In the genomic region with DNA sequence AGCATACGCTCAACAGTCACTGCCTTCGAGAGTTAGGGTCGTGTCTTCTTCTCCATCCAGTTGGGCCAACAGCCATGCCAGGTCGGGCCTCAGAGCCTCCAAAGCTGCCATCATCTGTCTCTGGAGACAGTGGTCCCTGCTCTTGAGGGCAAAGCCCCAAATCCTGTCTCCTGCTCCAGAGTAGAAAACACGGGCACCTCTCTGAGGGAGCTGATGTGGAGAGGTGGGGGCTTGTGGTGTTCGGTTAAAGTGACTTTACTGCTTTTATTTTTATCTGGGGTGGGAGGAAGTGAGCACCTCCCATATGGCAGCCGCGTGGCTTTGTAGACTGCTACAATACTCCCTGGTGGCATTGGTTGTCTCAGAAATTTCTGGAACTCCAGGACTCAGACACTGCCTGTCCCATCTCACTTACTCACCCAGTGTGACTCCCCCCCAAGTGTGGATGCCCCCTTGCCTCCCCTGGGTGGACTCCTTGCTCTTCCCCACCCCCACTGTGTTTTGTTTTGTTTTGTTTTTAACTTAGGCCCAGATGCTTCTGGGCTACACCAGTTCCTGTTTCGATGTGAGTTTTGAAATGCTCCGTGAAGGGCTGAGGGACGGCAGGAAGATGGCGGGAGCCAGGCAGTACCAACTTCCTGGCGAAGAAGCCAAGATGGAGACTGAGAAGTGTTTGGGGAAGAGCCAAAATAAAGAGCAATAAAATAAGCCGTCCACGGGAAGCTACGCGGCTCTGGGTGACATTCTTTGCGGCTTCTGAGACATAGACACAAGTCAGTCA, we compare ENCODE assay signal across 15 mouse cellular contexts. TPM values are rescaled to one million over a fixed set of nuclear protein-coding genes. Genes with fewer than 3 reads are reported as not detected.
A peak's percentile ranks its signal among the peaks of the same experiment; 100 is the strongest.
DNase-seq lines count a peak whose midpoint lies in the region; ATAC-seq and TF ChIP-seq lines count a peak whose summit lies in the region.
"Had no signal": no experiment of that assay in that cellular context is flagged by ENCODE, and none has a peak within 500 bp of the region (broad histone marks: within the 10 kb centered on the region; RNA-seq: fewer than 3 reads in every experiment).

No protein-coding gene starts in this region.

- ATAC-seq in heart, postnatal 0 days (ENCODE audit: insufficient read depth, low read depth): no peak
- no peak for ATAC-seq in forebrain, embryonic 12.5 days (ENCODE audit: low FRiP score)
- ATAC-seq: hindbrain, embryonic 16.5 days; liver, embryonic 12.5 days had no signal

- H3K27ac ChIP-seq in heart, postnatal 0 days (ENCODE audit: low read depth): peak overlapping the region; percentile 7; the same call in 1 of the 2 replicates
- peak overlapping the region; percentile 77 for H3K27ac ChIP-seq in macrophage
- no peak overlapping the region for H3K27ac ChIP-seq in forebrain, embryonic 12.5 days
- H3K27ac ChIP-seq: embryonic facial prominence, embryonic 15.5 days; kidney, postnatal 0 days; liver, embryonic 12.5 days; midbrain, embryonic 12.5 days had no signal

- no peaks in the 10 kb centered on the region for H3K9me3 ChIP-seq in heart, postnatal 0 days (replicated peaks; ENCODE audit: control insufficient read depth, low read length)
- no peaks in the 10 kb centered on the region for H3K9me3 ChIP-seq in forebrain, embryonic 12.5 days
- H3K9me3 ChIP-seq: embryonic facial prominence, embryonic 15.5 days; liver, embryonic 12.5 days; midbrain, embryonic 12.5 days had no signal

- TF ChIP-seq EP300 in heart, postnatal 0 days (IDR thresholded peaks at IDR 0.05; ENCODE audit: low read depth): no peak

- H3K4me3 ChIP-seq in heart, postnatal 0 days (ENCODE audit: low read depth, low read length): no peak overlapping the region
- no peak overlapping the region for H3K4me3 ChIP-seq in macrophage (ENCODE audit: inconsistent target)
- H3K4me3 ChIP-seq in forebrain, embryonic 12.5 days (replicated peaks): no peak overlapping the region
- H3K4me3 ChIP-seq: embryonic facial prominence, embryonic 15.5 days; liver, embryonic 12.5 days; midbrain, embryonic 12.5 days had no signal

- H3K79me2 ChIP-seq in macrophage (ENCODE audit: inconsistent target): no peaks in the 10 kb centered on the region

- H3K4me2 ChIP-seq in heart, postnatal 0 days (ENCODE audit: low read depth, low read length): no peak overlapping the region
- H3K4me2 ChIP-seq in forebrain, embryonic 12.5 days: no peak overlapping the region
- H3K4me2 ChIP-seq: embryonic facial prominence, embryonic 15.5 days; heart, embryonic 11.5 days; liver, embryonic 12.5 days; midbrain, embryonic 12.5 days had no signal

- DNase-seq in heart, postnatal 0 days (ENCODE audit: low spot score): no peak
- DNase-seq in heart, adult 8-10 months (ENCODE audit: low spot score): no peak
- DNase-seq in CD4-positive, CD25-positive, alpha-beta regulatory T cell, adult 2 months (ENCODE audit: low read depth, low spot score): peak; percentile 63
- DNase-seq in splenic B cell, adult 2 months (ENCODE audit: low read depth, low spot score): peak; percentile 71
- no peak for DNase-seq in neural tube, embryonic 10.5 days (ENCODE audit: extremely low spot score, low spot score)
- no peak for DNase-seq in adrenal gland, postnatal 36 days
- DNase-seq: cerebellum, postnatal 25 days had no signal

- no peaks in the 10 kb centered on the region for H3K36me3 ChIP-seq in heart, postnatal 0 days (replicated peaks; ENCODE audit: control insufficient read depth, insufficient read depth, low read length)
- no peaks in the 10 kb centered on the region for H3K36me3 ChIP-seq in macrophage (ENCODE audit: inconsistent target)
- no peaks in the 10 kb centered on the region for H3K36me3 ChIP-seq in splenic B cell, adult 2 months (ENCODE audit: control insufficient read depth, insufficient read depth, low read length, poor library complexity, severe bottlenecking)
- H3K36me3 ChIP-seq in forebrain, embryonic 12.5 days (replicated peaks): no peaks in the 10 kb centered on the region
- H3K36me3 ChIP-seq: embryonic facial prominence, embryonic 15.5 days; liver, embryonic 12.5 days; midbrain, embryonic 12.5 days had no signal

- no peaks in the 10 kb centered on the region for H3K27me3 ChIP-seq in heart, postnatal 0 days (ENCODE audit: control insufficient read depth, insufficient read depth, low read length)
- H3K27me3 ChIP-seq in splenic B cell, adult 2 months (ENCODE audit: control insufficient read depth, insufficient read depth, low read length, poor library complexity, severe bottlenecking): no peaks in the 10 kb centered on the region
- H3K27me3 ChIP-seq in forebrain, embryonic 12.5 days: peaks cover 11% of the 10 kb centered on the region; the same call in 1 of the 2 replicates
- H3K27me3 ChIP-seq: embryonic facial prominence, embryonic 15.5 days; midbrain, embryonic 12.5 days had no signal

- 68% methylated on average over 18 of the region's 18 CpGs for WGBS in heart, postnatal 0 days
- WGBS in macrophage (ENCODE audit: missing documents): 29% methylated on average over 18 of the region's 18 CpGs
- 90% methylated on average over 18 of the region's 18 CpGs for WGBS in forebrain, embryonic 12.5 days

- no peaks in the 10 kb centered on the region for H3K4me1 ChIP-seq in heart, postnatal 0 days (ENCODE audit: control insufficient read depth, insufficient read depth)
- peaks cover 6% of the 10 kb centered on the region for H3K4me1 ChIP-seq in forebrain, embryonic 12.5 days
- H3K4me1 ChIP-seq: liver, embryonic 12.5 days had no signal

- no peak overlapping the region for H3K9ac ChIP-seq in heart, postnatal 0 days (replicated peaks; ENCODE audit: low read depth, low read length)
- H3K9ac ChIP-seq in forebrain, embryonic 12.5 days: no peak overlapping the region
- H3K9ac ChIP-seq: embryonic facial prominence, embryonic 15.5 days; liver, embryonic 12.5 days; midbrain, embryonic 12.5 days had no signal

- no peak for TF ChIP-seq CTCF in heart, postnatal 0 days (IDR thresholded peaks at IDR 0.05; ENCODE audit: low read depth)

RNA-seq across cellular contexts. Expression of a gene that starts 9.0 kb away (rescaled TPM):
- total RNA-seq in heart, postnatal 0 days (2014; rRNA removed; ENCODE audit: low replicate concordance): 893 and 947 TPM in 2 replicates
- polyA plus RNA-seq in heart, postnatal 0 days (2015; fragmentation: Nextera tagmentation; extraction: Ambion mirVana): 1,828 and 1,869 TPM in 2 replicates
- 1,000 to 10,000 TPM; 1,293 to 1,379 (median 1,312) TPM for total RNA-seq in heart, adult 8-10 months (2022)
- total RNA-seq in macrophage (2018; cell fraction: chromatin; rRNA removed): 100 to 1,000 TPM in 4 of 26 experiments, 10 to 100 TPM in 22; 15.8 to 124 (median 61.4) TPM
- total RNA-seq in macrophage (2018; cell fraction: cytosol; rRNA removed): 100 to 1,000 TPM; 119 to 291 (median 183) TPM
- total RNA-seq in macrophage (2018; cell fraction: nucleus; rRNA removed): 100 to 1,000 TPM in 4 of 26 experiments, 10 to 100 TPM in 22; 28.6 to 130 (median 74.8) TPM
- 115 to 183 TPM (median 157 TPM) in 3 replicates for polyA plus RNA-seq in macrophage (2018)
- 100 to 1,000 TPM; 418 to 498 TPM for total RNA-seq in adrenal gland, postnatal 36 days (2021)
- polyA plus RNA-seq in forebrain, embryonic 12.5 days (2016; fragmentation: Nextera tagmentation; extraction: Ambion mirVana): 380 and 396 TPM in 2 replicates

RNA-seq across cellular contexts. Expression of a gene that starts 34.6 kb away (rescaled TPM):
- 45.8 and 47.7 TPM in 2 replicates for total RNA-seq in heart, postnatal 0 days (2014; rRNA removed; ENCODE audit: low replicate concordance)
- polyA plus RNA-seq in heart, postnatal 0 days (2015; fragmentation: Nextera tagmentation; extraction: Ambion mirVana): 18.8 and 19.3 TPM in 2 replicates
- total RNA-seq in heart, adult 8-10 months (2022): 10 to 100 TPM; 12.3 to 17.2 (median 15.6) TPM
- 1,000 to 10,000 TPM in 2 of 26 experiments, 100 to 1,000 TPM in 22, 10 to 100 TPM in 2; 80.1 to 1,178 (median 596) TPM for total RNA-seq in macrophage (2018; cell fraction: chromatin; rRNA removed)
- total RNA-seq in macrophage (2018; cell fraction: cytosol; rRNA removed): 100 to 1,000 TPM; 198 to 483 (median 309) TPM
- total RNA-seq in macrophage (2018; cell fraction: nucleus; rRNA removed): 100 to 1,000 TPM in 25 of 26 experiments, 10 to 100 TPM in 1; 81.9 to 812 (median 459) TPM
- polyA plus RNA-seq in macrophage (2018): 156 to 334 TPM (median 219 TPM) in 3 replicates
- 10 to 100 TPM; 33.3 to 34.2 TPM for total RNA-seq in adrenal gland, postnatal 36 days (2021)
- 75.5 and 82.3 TPM in 2 replicates for polyA plus RNA-seq in forebrain, embryonic 12.5 days (2016; fragmentation: Nextera tagmentation; extraction: Ambion mirVana)

RNA-seq across cellular contexts. Expression of a gene that starts 45.9 kb away (rescaled TPM):
- total RNA-seq in heart, postnatal 0 days (2014; rRNA removed; ENCODE audit: low replicate concordance): 0.31 TPM in 1 of 2 replicates, not detected in the other
- 0.18 and 0.44 TPM in 2 replicates for polyA plus RNA-seq in heart, postnatal 0 days (2015; fragmentation: Nextera tagmentation; extraction: Ambion mirVana)
- 1 to 10 TPM in 3 of 4 experiments, under 1 TPM in 1; 0.72 to 1.3 (median 1.2) TPM for total RNA-seq in heart, adult 8-10 months (2022)
- 1 to 10 TPM in 12 of 26 experiments, under 1 TPM in 11, not detected in 3; 0.20 to 5.4 (median 1.2) TPM for total RNA-seq in macrophage (2018; cell fraction: chromatin; rRNA removed)
- 1 to 10 TPM in 24 of 26 experiments, under 1 TPM in 2; 0.76 to 8.7 (median 3.5) TPM for total RNA-seq in macrophage (2018; cell fraction: cytosol; rRNA removed)
- 1 to 10 TPM in 19 of 26 experiments, under 1 TPM in 7; 0.47 to 6.7 (median 1.9) TPM for total RNA-seq in macrophage (2018; cell fraction: nucleus; rRNA removed)
- 5.2 to 6.9 TPM (median 5.6 TPM) in 3 replicates for polyA plus RNA-seq in macrophage (2018)
- total RNA-seq in adrenal gland, postnatal 36 days (2021): 10 to 100 TPM in 1 of 2 experiments, under 1 TPM in 1; 0.76 to 10.4 TPM
- polyA plus RNA-seq in forebrain, embryonic 12.5 days (2016; fragmentation: Nextera tagmentation; extraction: Ambion mirVana): 0.45 and 0.74 TPM in 2 replicates

RNA-seq across cellular contexts. Expression of a gene that starts 58.2 kb away (rescaled TPM):
- 45.0 and 47.8 TPM in 2 replicates for total RNA-seq in heart, postnatal 0 days (2014; rRNA removed; ENCODE audit: low replicate concordance)
- 114 and 129 TPM in 2 replicates for polyA plus RNA-seq in heart, postnatal 0 days (2015; fragmentation: Nextera tagmentation; extraction: Ambion mirVana)
- 1 to 10 TPM; 1.7 to 2.8 (median 2.2) TPM for total RNA-seq in heart, adult 8-10 months (2022)
- total RNA-seq in macrophage (2018; cell fraction: chromatin; rRNA removed): 10 to 100 TPM in 1 of 26 experiments, 1 to 10 TPM in 4, under 1 TPM in 2, not detected in 19; 0.86 to 30.1 (median 1.1) TPM
- under 1 TPM in 2 of 26 experiments, not detected in 24; 0.18 to 0.47 TPM for total RNA-seq in macrophage (2018; cell fraction: cytosol; rRNA removed)
- 1 to 10 TPM in 6 of 26 experiments, under 1 TPM in 5, not detected in 15; 0.50 to 3.5 (median 1.0) TPM for total RNA-seq in macrophage (2018; cell fraction: nucleus; rRNA removed)
- polyA plus RNA-seq in macrophage (2018): not detected in 3 replicates
- total RNA-seq in adrenal gland, postnatal 36 days (2021): 10 to 100 TPM in 1 of 2 experiments, 1 to 10 TPM in 1; 8.4 to 10.5 TPM
- 250 and 275 TPM in 2 replicates for polyA plus RNA-seq in forebrain, embryonic 12.5 days (2016; fragmentation: Nextera tagmentation; extraction: Ambion mirVana)

Comparison
In these comparisons a context has a peak if more than half of its experiments do, and no peak if none do; other contexts are left out.
1. DNase-seq: peak in CD4-positive, CD25-positive, alpha-beta regulatory T cell, adult 2 months (single experiment) and splenic B cell, adult 2 months (single experiment); none in heart, postnatal 0 days (single experiment), heart, adult 8-10 months (single experiment), neural tube, embryonic 10.5 days (single experiment) and adrenal gland, postnatal 36 days (0 of 2).